Mouse (Mus musculus) myocyte (in vitro differentiated cells): ENCODE results near the gene Srd5a1. TPM values are rescaled to one million over a fixed set of nuclear protein-coding genes. Genes with fewer than 3 reads are reported as not detected.
A peak's percentile ranks its signal among the peaks of the same experiment; 100 is the strongest.

Experiments used
- H3K27me3 ChIP-seq: one replicate; pipeline ENCODE4 v1.6.1; 2011; ENCODE audit not compliant: control insufficient read depth, insufficient read depth, insufficient read length
- H3K36me3 ChIP-seq: one replicate; pipeline ENCODE4 v1.6.1; 2011; ENCODE audit not compliant: control insufficient read depth, insufficient read depth
- H3K4me2 ChIP-seq: one replicate; pipeline ENCODE4 v1.6.1; 2011; ENCODE audit warnings: low read depth, control low read depth
- H3K4me3 ChIP-seq: one replicate; pipeline ENCODE4 v1.5.1; 2011; ENCODE audit warnings: mild to moderate bottlenecking, control low read depth, moderate library complexity
- H3K79me2 ChIP-seq: one replicate; pipeline ENCODE4 v1.6.1; 2011; ENCODE audit not compliant: control insufficient read depth, insufficient read depth
- H3ac ChIP-seq: one replicate; pipeline ENCODE4 v1.6.1; 2011; ENCODE audit not compliant: control insufficient read depth, insufficient read length
- CEBPB ChIP-seq: IDR thresholded peaks from 2 replicates; pipeline ENCODE4 v1.6.1; 2011; ENCODE audit warnings: mild to moderate bottlenecking, moderate library complexity; ENCODE audit not compliant: poor library complexity, insufficient read depth, severe bottlenecking
- E2F4 ChIP-seq: IDR thresholded peaks from one replicate; pipeline ENCODE4 v1.6.1; 2011; ENCODE audit warnings: mild to moderate bottlenecking, control low read depth, moderate library complexity; ENCODE audit not compliant: insufficient read depth
- MAX ChIP-seq: IDR thresholded peaks from one replicate; pipeline ENCODE4 v1.6.1; 2011; ENCODE audit warnings: low read depth, mild to moderate bottlenecking, control low read depth
- MYOD1 ChIP-seq, 3 experiments: IDR thresholded peaks; one replicate each; pipeline ENCODE4 v1.6.1; 2011; ENCODE audit warnings: control low read depth in 2 of 3, low read depth in 2 of 3, mild to moderate bottlenecking in 2 of 3, moderate library complexity in 1 of 3; ENCODE audit not compliant: insufficient read length in 2 of 3, control insufficient read depth in 1 of 3
- MYOG ChIP-seq, 3 experiments: IDR thresholded peaks; one replicate each; pipeline ENCODE4 v1.6.1; 2011; ENCODE audit warnings: control low read depth in 2 of 3, low read depth in 2 of 3, mild to moderate bottlenecking in 2 of 3; ENCODE audit not compliant: insufficient read length in 2 of 3, control insufficient read depth in 1 of 3, insufficient read depth in 1 of 3
- POLR2A ChIP-seq: IDR thresholded peaks from one replicate; pipeline ENCODE4 v1.6.1; 2011; ENCODE audit warnings: low read depth, mild to moderate bottlenecking, control low read depth, moderate library complexity; ENCODE audit not compliant: insufficient read length
- POLR2AphosphoS2 ChIP-seq: IDR thresholded peaks from one replicate; pipeline ENCODE4 v1.6.1; 2011; ENCODE audit warnings: low read depth, control low read depth; ENCODE audit not compliant: insufficient read length
- REST ChIP-seq: IDR thresholded peaks from one replicate; pipeline ENCODE4 v1.6.1; 2011; ENCODE audit warnings: mild to moderate bottlenecking, control low read depth, moderate library complexity; ENCODE audit not compliant: insufficient read depth, insufficient read length
- SRF ChIP-seq: IDR thresholded peaks from one replicate; pipeline ENCODE4 v1.6.1; 2011; ENCODE audit warnings: low read depth; ENCODE audit not compliant: control insufficient read depth, insufficient read length
- TCF12 ChIP-seq: IDR thresholded peaks from one replicate; pipeline ENCODE4 v1.6.1; 2011; ENCODE audit warnings: mild to moderate bottlenecking, control low read depth; ENCODE audit not compliant: poor library complexity, insufficient read depth, severe bottlenecking
- TCF3 ChIP-seq: IDR thresholded peaks from one replicate; pipeline ENCODE4 v1.6.1; 2011; ENCODE audit warnings: low read depth, control low read depth; ENCODE audit not compliant: insufficient read length
- USF1 ChIP-seq: IDR thresholded peaks from one replicate; pipeline ENCODE4 v1.6.1; 2011; ENCODE audit warnings: low read depth, mild to moderate bottlenecking, control low read depth, moderate library complexity
- polyA plus RNA-seq: library from polyadenylated mRNA; unstranded; fragments of >200 nt; fragmentation: generic; extraction: Trizol; gene quantifications from one replicate; pipeline ENCODE4 v1.2.1, GENCODE M21; 2012; ENCODE audit warnings: missing spikeins

Srd5a1 gene
- polyA plus RNA-seq, 1 experiment = 2.7 TPM

DNA sequence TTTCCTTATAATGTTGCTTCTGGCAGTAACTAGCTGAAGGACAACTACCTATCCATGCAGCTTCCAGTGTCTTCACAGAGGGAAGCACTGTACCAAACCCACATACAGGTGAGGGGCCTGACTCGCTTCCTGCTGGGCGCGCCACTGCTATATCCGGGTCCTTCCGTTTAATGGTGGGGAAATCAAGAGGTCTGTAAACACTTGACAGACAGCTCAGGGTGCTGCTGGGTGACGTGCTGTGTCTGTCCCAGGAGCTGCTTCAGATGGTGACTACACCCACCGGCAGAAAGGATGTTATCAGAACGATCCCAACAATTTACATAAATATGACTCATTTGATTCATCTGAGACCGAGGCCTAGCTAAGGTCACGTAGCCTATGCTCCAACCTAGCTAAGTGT lies 12.4 kb downstream of the Srd5a1 start:
- Histone ChIP-seq H3K79me2 (no peaks in the 10 kb centered on the region), H3ac (no peak overlapping the region), H3K4me3 (no peak overlapping the region), H3K4me2 (no peak overlapping the region), H3K36me3 (no peaks in the 10 kb centered on the region), H3K27me3 (no peaks in the 10 kb centered on the region)
- no peak for TF ChIP-seq MAX
- no peak for TF ChIP-seq E2F4

DNA sequence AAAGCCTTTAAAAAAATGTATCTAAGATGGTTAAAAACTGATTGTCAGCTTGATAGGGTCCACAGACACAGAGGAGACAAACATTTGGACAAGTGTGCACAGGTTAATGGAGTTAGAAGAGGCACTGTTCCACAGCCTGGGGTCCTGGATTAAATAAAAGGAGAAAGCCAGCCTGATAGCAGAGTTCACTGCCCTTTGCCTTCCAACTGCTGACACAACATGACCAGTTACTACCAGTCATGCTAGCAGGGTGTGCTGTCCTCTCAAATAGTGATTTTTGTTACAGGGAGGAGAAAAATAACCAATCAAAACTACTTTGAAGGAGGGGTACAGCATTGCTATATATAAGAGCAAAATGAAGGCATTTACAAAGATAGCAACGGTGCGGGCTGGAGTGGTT lies 14.7 kb downstream of the Srd5a1 start:
- H3ac ChIP-seq = no peak overlapping the region
- TF ChIP-seq CEBPB (no peak), MAX (no peak), MYOD1 (IDR thresholded peaks at IDR 0.05; ENCODE audit: control insufficient read depth in 1 of 3, insufficient read length in 2 of 3, low read depth in 2 of 3) (no peak), POLR2A (no peak), E2F4 (no peak), USF1 (no peak), TCF12 (no peak), POLR2AphosphoS2 (no peak), MYOG (IDR thresholded peaks at IDR 0.05; ENCODE audit: control insufficient read depth in 1 of 3, insufficient read depth in 1 of 3, insufficient read length in 2 of 3, low read depth in 2 of 3) (no peak)
- no peaks in the 10 kb centered on the region for H3K27me3 ChIP-seq
- no peaks in the 10 kb centered on the region for H3K79me2 ChIP-seq
- H3K4me3 ChIP-seq = no peak overlapping the region
- no peak overlapping the region for H3K4me2 ChIP-seq
- H3K36me3 ChIP-seq = no peaks in the 10 kb centered on the region

- no peaks in the 10 kb centered on the region for H3K79me2 ChIP-seq
- H3K27me3 ChIP-seq = no peaks in the 10 kb centered on the region
- H3ac ChIP-seq = no peak overlapping the region
- no peak overlapping the region for H3K4me3 ChIP-seq
- no peak overlapping the region for H3K4me2 ChIP-seq
- TF ChIP-seq TCF3 (no peak), REST (no peak), SRF (no peak), TCF12 (no peak), MAX (no peak), MYOD1 (IDR thresholded peaks at IDR 0.05; ENCODE audit: control insufficient read depth in 1 of 3, insufficient read length in 2 of 3, low read depth in 2 of 3) (no peak), POLR2AphosphoS2 (no peak), MYOG (IDR thresholded peaks at IDR 0.05; ENCODE audit: control insufficient read depth in 1 of 3, insufficient read depth in 1 of 3, insufficient read length in 2 of 3, low read depth in 2 of 3) (no peak), CEBPB (no peak), E2F4 (no peak), POLR2A (no peak), USF1 (no peak)
- no peaks in the 10 kb centered on the region for H3K36me3 ChIP-seq
These were observed 15.3 kb downstream of the Srd5a1 start for GRCm38 (mm10) chr13:69595911-69596310.

DNA sequence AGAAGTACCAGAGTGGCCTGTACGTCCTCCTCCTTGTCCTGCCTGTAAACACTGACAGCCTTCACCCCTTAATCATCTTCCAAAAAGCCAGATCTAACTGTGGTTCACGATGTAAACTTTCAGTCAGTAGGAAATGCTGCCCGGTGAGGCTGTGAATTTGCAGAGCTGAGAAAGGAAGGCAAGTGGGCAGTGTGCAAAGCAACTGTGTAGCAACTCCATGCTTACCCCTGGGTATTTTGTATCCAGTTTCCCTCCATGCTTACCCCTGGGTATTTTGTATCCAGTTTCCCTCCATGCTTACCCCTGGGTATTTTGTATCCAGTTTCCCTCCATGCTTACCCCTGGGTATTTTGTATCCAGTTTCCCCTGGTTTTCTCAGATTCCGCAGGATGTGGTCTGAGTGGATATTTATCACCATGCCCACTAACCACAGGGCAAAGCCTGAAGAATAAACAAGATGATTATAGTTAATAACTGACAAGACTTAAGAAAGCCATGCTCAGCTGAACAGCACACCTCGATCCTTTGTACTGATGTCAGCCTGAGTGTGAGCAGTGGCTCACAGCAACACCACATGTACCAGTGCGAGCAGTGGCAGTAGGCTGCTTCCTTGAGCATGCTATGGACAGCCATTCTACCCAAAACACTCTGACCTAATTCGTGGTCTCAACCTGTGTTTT lies 16.5 kb downstream of the Srd5a1 start:
- H3ac ChIP-seq = no peak overlapping the region
- H3K4me2 ChIP-seq = peak overlapping the region; percentile 18
- H3K4me3 ChIP-seq = no peak overlapping the region
- TF ChIP-seq SRF (no peak), TCF12 (no peak), USF1 (no peak), REST (no peak), TCF3 (no peak), POLR2AphosphoS2 (no peak), MAX (no peak)
- no peaks in the 10 kb centered on the region for H3K36me3 ChIP-seq
- H3K79me2 ChIP-seq = no peaks in the 10 kb centered on the region
- H3K27me3 ChIP-seq = no peaks in the 10 kb centered on the region

DNA sequence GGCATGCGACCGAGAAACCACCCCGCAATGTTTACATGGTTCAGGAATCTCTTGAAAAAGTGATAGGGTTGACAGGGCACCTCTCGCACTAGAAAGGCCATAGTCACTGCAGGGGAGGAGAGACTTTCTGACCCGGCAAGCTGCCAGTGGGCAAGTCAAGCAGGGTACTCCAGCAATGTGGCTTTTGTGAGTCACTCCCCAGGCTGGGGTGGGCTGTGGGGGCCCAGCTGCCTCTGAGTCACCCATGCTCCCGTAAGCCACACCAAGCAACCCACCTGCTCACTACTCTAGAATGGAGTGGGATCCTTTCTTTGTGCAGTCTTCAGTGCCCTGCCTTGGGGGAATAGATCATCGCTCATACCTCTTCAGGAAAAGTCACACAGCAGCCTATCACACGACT lies 17.8 kb downstream of the Srd5a1 start:
- H3K4me3 ChIP-seq = no peak overlapping the region
- H3ac ChIP-seq = no peak overlapping the region
- TF ChIP-seq USF1 (no peak), REST (no peak), MYOG (IDR thresholded peaks at IDR 0.05; ENCODE audit: control insufficient read depth in 1 of 3, insufficient read depth in 1 of 3, insufficient read length in 2 of 3, low read depth in 2 of 3) (peak in 2 of 3 experiments; percentile 30 to 75), MYOD1 (IDR thresholded peaks at IDR 0.05; ENCODE audit: control insufficient read depth in 1 of 3, insufficient read length in 2 of 3, low read depth in 2 of 3) (peak in 2 of 3 experiments; percentile 54 to 59), POLR2A (no peak), SRF (no peak)
- H3K79me2 ChIP-seq = no peaks in the 10 kb centered on the region
- H3K36me3 ChIP-seq = no peaks in the 10 kb centered on the region
- peak overlapping the region; percentile 35 for H3K4me2 ChIP-seq
- no peaks in the 10 kb centered on the region for H3K27me3 ChIP-seq
